Mouse (Mus musculus) bone marrow, adult 2 months (tissue): ENCODE measurements at regions not wholly inside any gene's neighbourhood (a gene's known extent, or its start where the extent isn't known, plus 50 kb on each side); places are given as distances from the start of the nearest gene placed in this dataset.
A peak's percentile ranks its signal among the peaks of the same experiment; 100 is the strongest.
"Not testable (repeated sequence)": the region's sequence is repeated elsewhere in the genome, so short reads cannot be mapped to it uniquely, and the experiment has no call there.

Experiments used
- H3K27ac ChIP-seq: fragments of 200-500 bp; 2 replicates; pipeline ENCODE4 v1.5.1; 2012; ENCODE audit warnings: low read depth, mild to moderate bottlenecking, control low read depth, inconsistent platforms, low read length; ENCODE audit not compliant: control insufficient read depth, poor library complexity, insufficient read depth
- H3K4me1 ChIP-seq: fragments of 200-500 bp; 2 replicates; pipeline ENCODE4 v1.6.1; 2011; ENCODE audit warnings: low read length; ENCODE audit not compliant: control insufficient read depth, insufficient read depth
- H3K4me3 ChIP-seq: fragments of 200-500 bp; replicated peaks from 2 replicates; pipeline ENCODE3; 2011; ENCODE audit warnings: mild to moderate bottlenecking, low read depth, low read length, control low read depth; ENCODE audit not compliant: control insufficient read depth
- CTCF ChIP-seq: fragments of 200-500 bp; IDR thresholded peaks from 2 replicates; pipeline ENCODE4 v1.5.1; 2011; ENCODE audit warnings: low read length, control low read depth; ENCODE audit not compliant: control insufficient read depth, insufficient read depth
- POLR2A ChIP-seq: fragments of 200-500 bp; IDR thresholded peaks from 2 replicates; pipeline ENCODE4 v1.6.1; 2011; ENCODE audit warnings: low read depth, mild to moderate bottlenecking, control low read depth, low read length, borderline replicate concordance; ENCODE audit not compliant: control insufficient read depth
- WGBS: fragments of 180-500 bp; shearing (Covaris S2); methylation state at CpG from one replicate; pipeline ENCODE4 v1.1.7; 2018; 5-methylcytosine and 5-hydroxymethylcytosine counted together

DNA sequence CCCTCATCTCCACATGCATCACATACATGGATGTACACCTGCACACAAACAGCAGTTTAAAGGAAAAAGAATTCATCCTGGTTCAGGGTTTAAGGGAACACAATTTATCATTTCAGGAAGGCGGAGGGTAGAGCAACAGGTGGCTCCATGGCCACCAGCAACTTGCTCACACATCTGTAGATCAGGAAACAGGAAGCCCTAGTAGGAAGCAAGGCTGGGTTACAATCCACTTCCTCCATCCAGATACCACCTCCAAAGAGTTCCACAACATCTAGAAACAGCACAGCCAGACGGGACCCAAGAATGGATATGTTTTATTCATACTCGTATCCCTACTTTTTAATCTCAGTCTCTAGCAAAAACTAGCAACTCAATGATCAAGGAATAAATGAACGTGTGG lies 97.0 kb downstream of the Sox4 start:
- TF ChIP-seq POLR2A (no peak), CTCF (no peak)
- H3K27ac ChIP-seq: no peak overlapping the region
- WGBS: 28% methylated on average over 4 of the region's 4 CpGs

DNA sequence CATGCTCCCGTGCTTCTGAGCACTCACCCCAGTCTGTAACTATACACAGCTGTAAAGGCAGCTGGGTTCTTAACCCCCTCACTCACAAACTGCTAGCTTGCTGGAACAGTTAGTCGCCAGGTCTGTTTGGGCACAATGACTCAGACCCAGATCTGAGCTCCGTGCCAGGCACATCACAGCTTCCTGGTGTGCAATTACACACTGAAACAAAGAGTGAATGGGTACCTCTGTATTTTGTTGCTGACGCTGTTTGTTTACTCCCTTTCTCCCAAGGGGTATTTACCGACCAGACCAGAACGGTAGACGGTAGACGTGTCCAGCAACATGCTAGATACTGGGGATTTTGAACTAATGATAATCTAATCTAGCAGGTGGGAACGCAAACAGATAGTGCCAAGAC lies 99.3 kb downstream of the Sox4 start:
- H3K4me3 ChIP-seq: no peak overlapping the region
- TF ChIP-seq POLR2A (no peak), CTCF (no peak)
- H3K4me1 ChIP-seq: peaks cover 2% of the 10 kb centered on the region; the same call in 1 of the 2 replicates
- WGBS: 84% methylated on average over 9 of the region's 9 CpGs
- H3K27ac ChIP-seq: no peak overlapping the region

More for the DNA sequence above, 97.0 kb downstream of the Sox4 start:
- H3K4me1 ChIP-seq: peaks cover 2% of the 10 kb centered on the region; the same call in 1 of the 2 replicates
- no peak overlapping the region for H3K4me3 ChIP-seq

- no peak overlapping the region for H3K4me3 ChIP-seq
- H3K27ac ChIP-seq: no peak overlapping the region
- H3K4me1 ChIP-seq: peaks cover 2% of the 10 kb centered on the region; the same call in 1 of the 2 replicates
- TF ChIP-seq POLR2A: no peak
- 83% methylated on average over 5 of the region's 5 CpGs for WGBS
These were observed 105.2 kb downstream of the Sox4 start for GRCm38 (mm10) chr13:28848305-28848704.

DNA sequence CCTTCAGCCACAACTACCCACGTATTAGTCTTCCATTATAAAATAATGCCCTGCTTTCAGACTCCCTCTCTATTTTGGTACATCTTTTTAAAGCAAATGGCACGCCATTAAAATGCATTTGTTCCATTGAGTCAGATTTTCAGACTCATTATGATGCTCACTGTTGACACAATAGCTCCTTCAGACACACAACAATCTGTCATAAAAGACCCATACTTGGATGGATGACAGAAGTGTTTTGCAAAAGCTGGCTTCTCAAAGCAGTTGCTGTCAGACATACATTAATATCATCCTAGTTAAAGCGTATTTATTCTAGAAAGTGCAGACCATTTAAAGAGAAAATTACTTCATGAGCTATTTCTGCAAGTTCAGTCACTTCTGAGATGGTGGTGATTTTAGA lies 106.0 kb downstream of the Sox4 start:
- Histone ChIP-seq H3K4me3 (no peak overlapping the region), H3K4me1 (peaks cover 2% of the 10 kb centered on the region; the same call in 1 of the 2 replicates), H3K27ac (no peak overlapping the region)
- 81% methylated on average over 3 of the region's 3 CpGs for WGBS
- TF ChIP-seq CTCF (no peak), POLR2A (no peak)

DNA sequence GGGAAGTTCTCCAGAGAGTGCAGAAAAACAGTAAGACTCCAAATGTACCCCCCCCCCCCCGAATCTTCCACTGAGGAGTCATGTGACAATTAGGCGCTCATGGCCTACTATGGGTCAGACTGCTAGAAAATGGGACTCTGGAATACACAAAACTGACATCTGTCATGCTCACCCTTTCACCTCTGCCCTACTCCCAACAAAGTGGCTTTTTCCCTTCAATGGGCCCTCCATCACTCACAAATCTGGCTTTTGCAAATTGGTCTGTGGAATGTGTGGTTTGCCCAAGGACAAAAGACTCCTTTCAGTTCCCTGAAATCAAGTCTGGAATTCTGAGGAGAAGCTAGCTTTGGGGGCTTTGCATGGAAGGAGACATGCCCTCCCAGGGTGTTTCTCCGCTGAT lies 109.0 kb downstream of the Sox4 start:
- Histone ChIP-seq H3K4me3 (no peak overlapping the region), H3K4me1 (peaks cover 2% of the 10 kb centered on the region; the same call in 1 of the 2 replicates), H3K27ac (no peak overlapping the region)
- 74% methylated on average over 3 of the region's 3 CpGs for WGBS
- no peak for TF ChIP-seq CTCF
- TF ChIP-seq POLR2A: no peak

GRCm38 (mm10) chr13:28842811-28843210 lies 110.7 kb downstream of the Sox4 start:
- peaks cover 2% of the 10 kb centered on the region; the same call in 1 of the 2 replicates for H3K4me1 ChIP-seq
- peak overlapping the region; percentile 36; the same call in 1 of the 2 replicates for H3K27ac ChIP-seq
- TF ChIP-seq POLR2A: no peak
- TF ChIP-seq CTCF: 0 out of 2 replicates have a peak, but pooled peaks have one; percentile 1
- 16% methylated on average over 3 of the region's 3 CpGs for WGBS
- no peak overlapping the region for H3K4me3 ChIP-seq

- Histone ChIP-seq H3K4me1 (peaks cover 2% of the 10 kb centered on the region; the same call in 1 of the 2 replicates), H3K4me3 (no peak overlapping the region), H3K27ac (no peak overlapping the region)
- 71% methylated on average over 5 of the region's 5 CpGs for WGBS
- TF ChIP-seq POLR2A (no peak), CTCF (no peak)
These were observed 113.4 kb downstream of the Sox4 start for GRCm38 (mm10) chr13:28840142-28840541.

DNA sequence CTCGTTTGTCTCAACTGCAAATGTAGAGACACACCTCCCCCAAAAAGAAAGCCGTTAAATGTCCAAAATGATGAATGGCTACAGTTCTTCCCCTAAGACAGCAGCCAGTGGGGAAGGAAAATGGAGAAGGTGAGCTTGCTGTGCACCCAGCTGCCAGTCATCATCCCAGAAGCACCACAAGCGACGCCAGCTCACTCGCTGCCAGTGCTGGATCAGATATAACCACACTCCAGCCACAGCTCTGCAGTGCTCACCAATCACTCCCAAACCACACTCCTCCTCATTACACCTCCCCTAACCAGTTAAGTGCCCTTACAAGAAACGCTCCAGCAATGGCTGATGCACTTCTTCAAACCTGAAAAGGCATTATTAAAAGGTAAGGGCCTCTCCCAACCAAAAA lies 114.4 kb downstream of the Sox4 start:
- 5% methylated on average over 6 of the region's 6 CpGs for whole genome bisulfite sequencing
- H3K4me1 ChIP-seq: peaks cover 2% of the 10 kb centered on the region; the same call in 1 of the 2 replicates
- no peak overlapping the region for H3K27ac ChIP-seq
- TF ChIP-seq POLR2A (no peak), CTCF (no peak)
- H3K4me3 ChIP-seq: no peak overlapping the region

DNA sequence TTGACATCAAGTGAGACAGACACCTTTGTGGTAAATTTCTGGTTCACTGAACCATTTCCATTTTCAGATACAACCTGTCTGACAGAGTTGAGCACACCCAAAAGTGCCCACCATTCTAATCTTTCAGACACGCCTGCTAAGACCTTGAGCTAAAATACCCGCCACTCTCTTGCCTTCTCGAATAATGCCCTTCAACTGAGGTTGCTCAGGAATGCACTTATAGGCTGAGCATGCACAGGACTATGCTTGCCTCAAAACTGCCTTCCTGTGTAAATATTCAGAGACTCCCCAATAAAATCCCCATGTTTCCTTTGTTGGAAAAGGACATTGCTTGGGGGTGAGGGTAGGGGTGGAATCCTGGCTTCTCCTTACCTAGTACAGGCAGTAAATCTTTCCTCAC lies 115.3 kb downstream of the Sox4 start:
- Histone ChIP-seq H3K27ac (no peak overlapping the region), H3K4me3 (no peak overlapping the region), H3K4me1 (no peaks in the 10 kb centered on the region; the same call in 1 of the 2 replicates)
- TF ChIP-seq CTCF: no peak
- TF ChIP-seq POLR2A: no peak
- 30% methylated on average over 3 of the region's 3 CpGs for WGBS

- not testable (repeated sequence) for H3K27ac ChIP-seq, H3K4me1 ChIP-seq, H3K4me3 ChIP-seq
- 73% methylated on average over 3 of the region's 3 CpGs for WGBS
These were observed 116.3 kb downstream of the Sox4 start for GRCm38 (mm10) chr13:28837196-28837595.
